Mouse (Mus musculus) adrenal gland, adult (tissue): ENCODE results near the gene AU041133.
"Not testable (repeated sequence)": the region's sequence is repeated elsewhere in the genome, so short reads cannot be mapped to it uniquely, and the experiment has no call there.

ENCODE experiments used
- DNase-seq, 2 experiments: peaks; one replicate each; pipeline ENCODE4 v3.0.0; 2022 to 2023; ENCODE audit warnings: low spot score in 1 of 2; ENCODE audit not compliant: inconsistent age in 2 of 2

Gene AU041133

DNA sequence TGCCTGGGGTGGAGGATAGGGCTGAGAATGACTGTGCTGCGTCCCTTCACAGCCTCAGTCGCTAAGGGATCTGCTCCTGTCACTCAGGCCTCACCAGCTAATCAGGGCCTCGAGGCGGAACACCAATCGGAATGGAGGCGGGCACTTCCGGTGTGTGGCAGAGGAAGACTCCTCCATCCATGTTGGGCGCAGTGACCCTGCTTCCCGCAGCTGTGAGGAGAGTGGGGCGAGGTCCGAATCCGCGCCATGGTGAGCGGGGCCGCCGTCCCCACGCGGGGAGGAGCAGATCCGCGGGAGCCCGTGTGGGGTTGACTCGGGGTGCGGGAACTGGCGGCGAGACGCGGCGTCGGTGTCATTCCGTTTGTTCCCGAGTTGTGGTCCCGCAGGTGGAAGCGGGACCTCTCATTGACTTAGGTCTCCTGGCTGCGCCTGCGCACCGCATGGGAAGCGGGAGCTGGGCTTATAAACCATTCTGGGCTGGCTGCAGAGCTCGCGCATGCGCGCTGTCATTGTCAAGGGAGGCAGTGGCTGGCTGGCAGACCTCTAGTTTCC lies at the start of gene AU041133:
Gene AU041133 (plus strand): TSS at position 164 of the 552 bp plus-strand sequence.
- DNase-seq: peak; percentile 91 to 95

DNA sequence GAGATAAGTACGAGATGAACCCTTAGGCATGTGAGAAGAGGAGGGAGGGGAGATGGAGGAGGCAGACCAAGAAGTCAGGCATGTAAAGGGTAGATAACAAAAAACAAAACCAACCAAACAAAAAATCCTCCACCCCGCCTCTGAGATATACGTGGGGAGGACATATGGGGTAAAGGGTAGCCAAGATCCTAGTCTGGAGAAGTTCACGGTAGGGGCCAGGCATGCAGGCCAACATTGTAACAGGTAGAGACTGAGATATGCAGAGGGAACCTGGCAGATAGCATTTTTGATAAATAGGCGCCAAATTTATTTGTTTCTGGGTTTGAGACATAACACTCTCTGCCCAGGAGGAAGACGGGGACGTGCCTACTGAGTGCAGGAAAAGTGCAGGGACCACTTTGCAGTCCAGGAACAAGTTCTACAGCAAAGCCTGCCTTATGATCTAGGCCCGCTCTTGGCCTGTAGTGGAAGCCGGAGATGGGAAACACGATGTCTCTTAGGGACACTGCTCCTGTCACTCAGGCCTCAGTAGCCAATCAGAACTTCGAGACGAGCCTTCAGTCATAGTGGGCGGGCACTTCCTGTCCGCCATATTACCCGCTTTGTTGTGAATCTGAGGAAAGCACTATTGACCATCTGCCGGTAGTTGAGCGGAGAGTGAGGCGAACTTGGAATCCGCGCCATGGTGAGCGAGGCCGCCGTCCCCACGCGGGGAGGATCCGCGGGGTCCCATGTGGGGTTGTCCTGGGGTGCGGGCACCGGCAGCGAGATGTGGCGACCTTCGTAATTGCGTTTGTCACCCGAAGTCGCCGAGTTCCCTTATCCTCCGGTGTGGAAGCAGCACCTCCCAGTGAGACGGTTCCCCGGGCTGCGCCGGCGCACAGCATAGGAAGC lies 44.8 kb upstream of the AU041133 start, which contains the start of gene BC024063:
Gene BC024063 (plus strand): TSS at position 626 of the 894 bp plus-strand sequence.
- peak; percentile 61 to 83 for DNase-seq

- not testable (repeated sequence) for DNase-seq
Observed at GRCm38 (mm10) chr10:82083622-82083971, 44.2 kb upstream of the AU041133 start.

DNA sequence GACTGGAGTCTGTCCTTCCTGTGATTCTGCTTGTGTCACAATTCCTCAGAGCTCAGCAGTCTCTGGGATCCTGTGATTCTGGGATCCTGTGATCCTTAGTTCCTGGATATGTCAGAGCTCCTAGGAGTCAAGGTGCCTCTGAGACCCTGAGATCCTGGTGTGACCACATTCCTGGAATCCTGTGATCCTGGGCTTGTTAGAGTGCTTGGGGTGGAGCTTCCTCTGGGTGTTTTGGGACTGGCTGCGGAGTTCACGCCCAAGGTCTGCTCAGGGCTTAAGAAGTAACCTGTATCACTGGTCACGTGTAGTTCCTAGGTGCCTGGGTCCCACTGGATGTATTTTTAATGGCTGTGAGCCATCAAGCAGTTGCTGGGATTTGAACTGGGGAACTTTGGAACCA lies 10.6 kb upstream of the AU041133 start:
- no peak for DNase-seq

GRCm38 (mm10) chr10:82145282-82145681 lies 17.5 kb downstream of the AU041133 start:
- DNase-seq: no peak

GRCm38 (mm10) chr10:82147571-82147970 lies 19.8 kb downstream of the AU041133 start:
- DNase-seq: no peak

GRCm38 (mm10) chr10:82167777-82168176 lies 40.0 kb downstream of the AU041133 start:
- DNase-seq: no peak

GRCm38 (mm10) chr10:82169776-82170175 lies 42.0 kb downstream of the AU041133 start:
- no peak for DNase-seq

- DNase-seq: peak in 1 of 2 experiments; percentile 35
Observed at GRCm38 (mm10) chr10:82170808-82171207, 43.0 kb downstream of the AU041133 start.

- DNase-seq: peak; percentile 89 to 95
Observed at GRCm38 (mm10) chr10:82178257-82179064, 50.6 kb downstream of the AU041133 start.
